ENCODE assay signal across 8 mouse cellular contexts in genomic region chr3:145989576-145990081, GRCm38 (mm10). TPM values are rescaled to one million over a fixed set of nuclear protein-coding genes. Genes with fewer than 3 reads are reported as not detected.
DNase-seq lines count a peak whose midpoint lies in the region; ATAC-seq lines count a peak whose summit lies in the region.

No protein-coding gene starts in this region.

- H3K9me3 ChIP-seq in erythroblast, embryonic 14.5 days (ENCODE audit: control insufficient read depth, low read length) = no peaks in the 10 kb centered on the region
- H3K9me3 ChIP-seq in forebrain, embryonic 13.5 days (replicated peaks) = no peaks in the 10 kb centered on the region
- H3K9me3 ChIP-seq in liver, embryonic 15.5 days (replicated peaks) = no peaks in the 10 kb centered on the region

- peak overlapping the region; percentile 58 for H3K4me3 ChIP-seq in erythroblast, embryonic 14.5 days (replicated peaks)
- H3K4me3 ChIP-seq in forebrain, embryonic 13.5 days = peak overlapping the region; percentile 67
- peak overlapping the region; percentile 59 for H3K4me3 ChIP-seq in liver, embryonic 15.5 days (replicated peaks)

- DNase-seq in 3134 (ENCODE audit: extremely low read depth, insufficient read length, low spot score) = peak; percentile 45
- no peak for DNase-seq in spleen, postnatal 10 days (ENCODE audit: low spot score in 2 of 2)
- DNase-seq in layer of hippocampus, adult 9-10 months (ENCODE audit: low spot score) = no peak
- DNase-seq in urinary bladder, postnatal 25 days (ENCODE audit: low spot score) = no peak

- peaks cover 15% of the 10 kb centered on the region for H3K4me1 ChIP-seq in erythroblast, embryonic 14.5 days (ENCODE audit: control insufficient read depth)
- H3K4me1 ChIP-seq in forebrain, embryonic 13.5 days = peaks cover 16% of the 10 kb centered on the region
- peaks cover 16% of the 10 kb centered on the region for H3K4me1 ChIP-seq in liver, embryonic 15.5 days (replicated peaks)

- no peak overlapping the region for H3K27ac ChIP-seq in forebrain, embryonic 13.5 days
- no peak overlapping the region for H3K27ac ChIP-seq in liver, embryonic 15.5 days (replicated peaks)

- WGBS in forebrain, embryonic 13.5 days = 2% methylated on average over 11 of the region's 11 CpGs
- WGBS in liver, embryonic 15.5 days (ENCODE audit: insufficient replicate concordance) = 9% methylated on average over 11 of the region's 11 CpGs

- H3K4me2 ChIP-seq in forebrain, embryonic 13.5 days = peak overlapping the region; percentile 81
- H3K4me2 ChIP-seq in liver, embryonic 15.5 days = peak overlapping the region; percentile 73

- no peak for ATAC-seq in erythroblast, adult 5-6 weeks (replicated peaks; ENCODE audit: low FRiP score, poor library complexity, severe bottlenecking)
- ATAC-seq in forebrain, embryonic 13.5 days = no peak
- no peak for ATAC-seq in liver, embryonic 15.5 days (ENCODE audit: insufficient read depth)

- H3K36me3 ChIP-seq in erythroblast, embryonic 14.5 days (ENCODE audit: control insufficient read depth) = no peaks in the 10 kb centered on the region
- H3K36me3 ChIP-seq in forebrain, embryonic 13.5 days (ENCODE audit: poor library complexity, severe bottlenecking) = no peaks in the 10 kb centered on the region
- H3K36me3 ChIP-seq in liver, embryonic 15.5 days (replicated peaks) = no peaks in the 10 kb centered on the region

- H3K9ac ChIP-seq in forebrain, embryonic 13.5 days = peak overlapping the region; percentile 45
- 0 out of 2 replicates have a peak overlapping the region, but pooled peaks have one; percentile 45 for H3K9ac ChIP-seq in liver, embryonic 15.5 days

- peaks cover 42% of the 10 kb centered on the region for H3K27me3 ChIP-seq in erythroblast, embryonic 14.5 days (ENCODE audit: control insufficient read depth)
- peaks cover 19% of the 10 kb centered on the region for H3K27me3 ChIP-seq in forebrain, embryonic 13.5 days
- H3K27me3 ChIP-seq in liver, embryonic 15.5 days = peaks cover 48% of the 10 kb centered on the region

RNA-seq across cellular contexts. Expression of gene Syde2, which starts 2.0 kb away (rescaled TPM):
- not detected in 2 replicates for polyA plus RNA-seq in erythroblast, embryonic 14.5 days (2012)
- total RNA-seq in erythroblast, adult 5-6 weeks (2015; ENCODE audit: low replicate concordance) = 0.63 and 1.3 TPM in 2 replicates
- 0.60 and 1.3 TPM in 2 replicates for total RNA-seq in erythroblast, adult 5-6 weeks (2017; ENCODE audit: low replicate concordance)
- 0.59 and 0.88 TPM in 2 replicates for polyA plus RNA-seq in forebrain, embryonic 13.5 days (2015; fragmentation: Nextera tagmentation; extraction: Ambion mirVana)
- polyA plus RNA-seq in liver, embryonic 15.5 days (2015; fragmentation: Nextera tagmentation; extraction: Ambion mirVana) = 0.48 and 0.52 TPM in 2 replicates

RNA-seq across cellular contexts. Expression of gene 2410004B18Rik, which starts 51.8 kb away (rescaled TPM):
- 2.8 and 3.2 TPM in 2 replicates for polyA plus RNA-seq in erythroblast, embryonic 14.5 days (2012)
- total RNA-seq in erythroblast, adult 5-6 weeks (2015; ENCODE audit: low replicate concordance) = 20.1 and 46.9 TPM in 2 replicates
- 11.8 and 14.6 TPM in 2 replicates for total RNA-seq in erythroblast, adult 5-6 weeks (2017; ENCODE audit: low replicate concordance)
- polyA plus RNA-seq in forebrain, embryonic 13.5 days (2015; fragmentation: Nextera tagmentation; extraction: Ambion mirVana) = 62.5 and 67.0 TPM in 2 replicates
- 14.0 and 14.6 TPM in 2 replicates for polyA plus RNA-seq in liver, embryonic 15.5 days (2015; fragmentation: Nextera tagmentation; extraction: Ambion mirVana)
